Mouse (Mus musculus) liver, postnatal 0 days (tissue): ENCODE measurements at regions not wholly inside any gene's neighbourhood (a gene's known extent, or its start where the extent isn't known, plus 50 kb on each side); places are given as distances from the start of the nearest gene placed in this dataset.

Source experiments
- ATAC-seq: fragments of 200-750 bp; cut with Nextera tagmentation; 2 replicates; pipeline ENCODE4 v1.8.0; 2017; ENCODE audit warnings: mild to moderate bottlenecking, moderate library complexity
- DNase-seq: peaks from one replicate; pipeline ENCODE4 v3.0.0-alpha.2; 2016
- H3K27ac ChIP-seq: fragments of 300-500 bp; sonication (generic); 2 replicates; pipeline ENCODE4 v1.5.1; 2014; ENCODE audit warnings: antibody characterized with exemption, moderate library complexity, mild to moderate bottlenecking, low read depth
- H3K27me3 ChIP-seq: fragments of 300-500 bp; sonication (generic); 2 replicates; pipeline ENCODE4 v1.6.1; 2014; ENCODE audit warnings: low read length, control low read depth, mixed read lengths; ENCODE audit not compliant: insufficient read depth
- H3K36me3 ChIP-seq: fragments of 300-500 bp; sonication (generic); replicated peaks from 2 replicates; pipeline ENCODE4 v1.6.1; 2014; ENCODE audit warnings: mild to moderate bottlenecking, control low read depth, low read length, moderate library complexity, mixed read lengths; ENCODE audit not compliant: insufficient read depth
- H3K4me1 ChIP-seq: fragments of 300-500 bp; sonication (generic); 2 replicates; pipeline ENCODE4 v1.6.1; 2014; ENCODE audit warnings: antibody characterized with exemption, mild to moderate bottlenecking, control low read depth; ENCODE audit not compliant: insufficient read depth
- H3K4me2 ChIP-seq: fragments of 300-500 bp; sonication (generic); 2 replicates; pipeline ENCODE4 v1.6.1; 2014; ENCODE audit warnings: low read depth, mild to moderate bottlenecking, low read length, moderate library complexity, mixed read lengths
- H3K4me3 ChIP-seq: fragments of 300-500 bp; sonication (generic); 2 replicates; pipeline ENCODE4 v1.5.1; 2014; ENCODE audit warnings: low read depth, low read length
- H3K9ac ChIP-seq: fragments of 300-500 bp; sonication (generic); replicated peaks from 2 replicates; pipeline ENCODE4 v1.6.1; 2014; ENCODE audit warnings: mild to moderate bottlenecking, moderate library complexity
- H3K9me3 ChIP-seq: fragments of 300-500 bp; sonication (generic); 2 replicates; pipeline ENCODE4 v1.6.1; 2016; ENCODE audit warnings: mild to moderate bottlenecking, control low read depth, low read length, mixed read lengths
- CTCF ChIP-seq: sonication (generic); IDR thresholded peaks from 2 replicates; pipeline ENCODE4 v1.5.1; 2016; ENCODE audit warnings: antibody characterized with exemption, low read depth
- EP300 ChIP-seq: IDR thresholded peaks from 2 replicates; pipeline ENCODE4 v1.6.1; 2016; ENCODE audit warnings: antibody characterized with exemption, low read depth, mild to moderate bottlenecking
- WGBS: fragments of 180-500 bp; shearing (Covaris S2); extraction: QIAGEN DNeasy Blood & Tissue Kit; methylation state at CpG from one replicate; pipeline ENCODE4 v1.1.7; 2014; ENCODE audit not compliant: insufficient replicate concordance; 5-methylcytosine and 5-hydroxymethylcytosine counted together

DNA sequence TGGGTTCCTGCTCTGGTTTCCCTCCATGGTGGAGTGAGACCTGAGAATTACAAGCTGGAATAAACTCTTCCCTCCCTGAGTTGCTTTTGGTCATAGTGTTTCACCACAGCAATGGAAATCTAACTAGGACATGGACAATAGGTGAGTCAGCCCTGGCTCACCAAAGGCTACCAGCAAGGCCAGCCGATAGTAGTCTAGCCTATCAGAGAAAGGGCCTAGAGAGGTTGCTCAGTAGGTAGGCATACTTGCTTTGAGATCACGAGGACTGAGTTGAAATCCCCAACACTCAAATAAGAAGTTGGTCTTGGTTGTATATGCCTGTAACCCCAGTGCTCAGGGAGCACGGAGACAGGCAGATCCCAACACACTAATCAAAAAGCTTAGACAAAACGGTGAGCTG, 66.0 kb downstream of the Cryaa start:
- no peak overlapping the region for H3K4me3 ChIP-seq
- ATAC-seq: no peak
- WGBS: 70% methylated on average over 4 of the region's 4 CpGs

DNA sequence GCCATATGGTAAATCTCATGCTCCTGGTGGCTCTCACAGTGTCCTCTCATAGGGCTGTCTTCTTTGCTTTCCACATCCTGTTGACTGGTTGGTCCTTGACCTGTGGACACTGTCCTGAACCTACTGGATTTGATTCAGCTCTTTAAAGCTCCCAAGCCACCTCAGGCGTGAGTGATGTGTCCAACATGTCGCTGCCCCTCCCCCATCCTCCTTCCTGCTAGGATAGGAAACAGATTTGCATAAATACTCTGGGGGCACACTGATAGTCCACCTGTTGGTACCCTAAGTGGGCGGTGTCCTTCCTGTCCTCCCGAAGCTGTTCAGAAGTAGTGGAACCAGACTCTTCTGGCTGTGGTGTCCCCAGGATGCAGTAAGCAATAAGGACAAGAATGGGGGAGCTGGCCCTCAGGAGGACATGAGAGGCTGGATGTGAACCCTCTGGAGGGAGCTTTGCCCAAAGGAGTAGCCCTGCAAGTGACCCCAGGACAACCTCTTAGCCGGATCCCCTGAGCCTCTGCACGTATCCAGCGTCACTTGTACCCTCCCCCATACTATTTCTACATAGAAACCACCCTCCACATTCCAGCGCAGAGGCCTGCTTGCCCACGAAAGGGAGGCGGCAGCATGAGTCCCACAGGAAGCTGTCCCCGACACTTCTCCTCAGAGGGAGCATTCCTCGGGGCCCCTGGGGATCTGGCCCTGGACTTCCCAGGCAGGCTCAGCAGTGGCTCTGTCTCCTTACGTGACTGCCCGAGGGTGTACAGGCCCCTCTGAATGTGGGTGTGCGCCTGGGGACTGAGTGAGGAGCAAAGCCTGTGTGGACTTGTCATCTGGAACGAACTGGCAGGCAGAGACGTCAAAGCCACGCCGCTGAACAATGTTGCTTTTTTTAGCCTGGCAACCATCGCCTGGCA, 68.8 kb downstream of the Cryaa start:
- Histone ChIP-seq H3K4me1 (peaks cover 35% of the 10 kb centered on the region), H3K4me3 (no peak overlapping the region), H3K27me3 (no peaks in the 10 kb centered on the region), H3K27ac (peak overlapping the region; percentile 68), H3K9me3 (no peaks in the 10 kb centered on the region), H3K4me2 (no peak overlapping the region; the same call in 1 of the 2 replicates), H3K36me3 (no peaks in the 10 kb centered on the region), H3K9ac (no peak overlapping the region)
- DNase-seq (peak; percentile 67), ATAC-seq (peak; percentile 55)
- TF ChIP-seq CTCF (no peak), EP300 (no peak)
- WGBS: 20% methylated on average over 20 of the region's 20 CpGs

More for the DNA sequence above, 66.0 kb downstream of the Cryaa start:
- Histone ChIP-seq H3K9me3 (no peaks in the 10 kb centered on the region), H3K4me1 (peaks cover 38% of the 10 kb centered on the region), H3K4me2 (no peak overlapping the region), H3K27me3 (no peaks in the 10 kb centered on the region), H3K27ac (no peak overlapping the region), H3K36me3 (no peaks in the 10 kb centered on the region), H3K9ac (no peak overlapping the region)
- DNase-seq: no peak
- TF ChIP-seq CTCF (no peak), EP300 (no peak)

DNA sequence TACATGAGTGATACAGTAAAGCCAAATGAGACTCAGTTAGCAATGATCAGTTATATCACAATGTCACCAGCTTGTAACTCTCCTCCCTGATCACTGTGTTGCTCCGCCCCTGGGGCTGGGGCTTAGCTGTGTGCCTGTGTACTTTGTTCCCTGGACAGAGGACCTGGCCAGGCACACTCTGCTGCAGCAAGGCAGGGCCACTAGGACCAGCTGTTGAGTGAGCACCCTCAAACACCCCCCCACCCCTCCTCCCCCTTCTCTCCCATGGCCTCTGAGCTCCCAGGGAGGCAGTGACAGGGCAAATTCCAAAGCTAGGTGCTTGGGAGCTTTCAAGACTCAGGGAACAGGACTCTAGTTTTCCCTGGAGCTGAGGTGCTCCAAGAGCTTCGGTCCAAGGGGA, 70.0 kb downstream of the Cryaa start:
- Histone ChIP-seq H3K4me3 (no peak overlapping the region), H3K9me3 (no peaks in the 10 kb centered on the region), H3K27me3 (no peaks in the 10 kb centered on the region), H3K27ac (peak overlapping the region; percentile 68), H3K9ac (no peak overlapping the region), H3K4me2 (no peak overlapping the region), H3K4me1 (peaks cover 35% of the 10 kb centered on the region), H3K36me3 (no peaks in the 10 kb centered on the region)
- DNase-seq (peak; percentile 58), ATAC-seq (peak; percentile 77)
- no peak for TF ChIP-seq CTCF
- no peak for TF ChIP-seq EP300
- WGBS: 42% methylated on average over 2 of the region's 2 CpGs

DNA sequence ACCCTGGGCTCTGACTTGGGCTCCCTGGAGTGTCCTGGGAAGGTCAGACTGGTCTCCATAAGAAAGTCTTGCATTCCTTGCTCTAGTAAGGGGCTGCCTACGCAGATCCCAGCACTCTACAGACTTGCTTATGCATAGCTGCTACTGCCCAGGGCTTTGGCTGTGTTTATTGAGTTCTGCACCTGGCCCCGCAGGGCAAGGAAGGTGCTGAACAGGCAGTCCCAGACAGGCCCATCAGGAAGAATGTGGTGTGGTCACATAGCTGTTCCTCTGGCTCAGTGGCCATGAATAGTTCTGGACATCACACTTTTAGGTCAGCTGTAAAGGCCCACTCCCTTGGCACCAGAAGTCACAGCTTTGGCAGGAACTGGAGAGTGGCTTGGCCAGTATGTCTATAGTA, 70.6 kb downstream of the Cryaa start:
- 77% methylated on average over 2 of the region's 2 CpGs for WGBS
- Histone ChIP-seq H3K27me3 (no peaks in the 10 kb centered on the region), H3K9ac (no peak overlapping the region), H3K36me3 (no peaks in the 10 kb centered on the region), H3K9me3 (no peaks in the 10 kb centered on the region), H3K27ac (peak overlapping the region; percentile 68), H3K4me1 (peaks cover 35% of the 10 kb centered on the region), H3K4me3 (no peak overlapping the region), H3K4me2 (no peak overlapping the region)
- TF ChIP-seq CTCF (no peak), EP300 (no peak)
- no peak for DNase-seq
- ATAC-seq: no peak

DNA sequence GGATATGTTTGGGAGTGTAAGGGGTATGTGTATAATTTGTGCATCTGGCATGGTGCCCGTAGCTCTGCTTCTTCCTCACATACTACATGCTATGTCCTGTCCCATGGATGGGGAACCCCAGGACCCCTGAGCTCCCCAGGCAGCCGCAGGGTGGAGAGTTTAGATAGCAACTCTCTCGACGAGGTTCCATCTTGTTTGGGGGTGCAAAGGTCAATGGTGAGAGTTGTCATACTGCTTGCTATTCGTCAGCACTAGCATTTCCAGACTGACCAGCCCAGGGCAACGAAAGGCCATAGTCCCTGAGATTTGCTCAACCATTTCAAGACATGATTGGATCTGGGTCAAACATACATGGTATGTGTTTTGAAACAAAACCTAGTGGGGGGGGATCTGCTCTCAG, 71.4 kb downstream of the Cryaa start:
- no peaks in the 10 kb centered on the region for H3K36me3 ChIP-seq
- H3K27ac ChIP-seq: no peak overlapping the region
- 50% methylated on average over 6 of the region's 6 CpGs for whole genome bisulfite sequencing
- no peaks in the 10 kb centered on the region for H3K9me3 ChIP-seq
- H3K4me1 ChIP-seq: peaks cover 40% of the 10 kb centered on the region
- no peak overlapping the region for H3K9ac ChIP-seq
- H3K4me3 ChIP-seq: no peak overlapping the region
- DNase-seq (no peak), ATAC-seq (no peak)
- H3K27me3 ChIP-seq: no peaks in the 10 kb centered on the region
- no peak overlapping the region for H3K4me2 ChIP-seq
- TF ChIP-seq EP300: no peak
- no peak for TF ChIP-seq CTCF

DNA sequence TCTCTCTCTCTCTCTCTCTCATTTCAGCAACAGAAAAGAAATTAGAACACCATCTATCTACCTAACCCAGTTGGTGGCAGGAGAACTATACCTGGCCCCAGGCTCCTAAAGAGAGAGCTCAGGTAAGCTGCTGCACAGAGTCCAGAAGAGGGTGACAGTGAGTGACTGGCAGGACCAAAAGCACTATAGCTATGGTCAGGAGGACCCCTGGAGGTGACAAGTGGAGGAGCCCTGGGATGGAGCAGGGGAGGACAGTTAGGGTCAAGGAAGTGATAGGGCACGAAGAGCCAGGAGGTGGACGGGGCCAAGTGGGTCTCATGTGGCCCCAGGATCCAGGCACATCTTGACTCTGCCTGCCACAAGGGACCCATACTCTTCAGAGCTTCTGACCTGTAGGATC, 73.7 kb downstream of the Cryaa start:
- peak; percentile 37 for DNase-seq
- WGBS: 58% methylated on average over 2 of the region's 2 CpGs

More for the DNA sequence above, 73.7 kb downstream of the Cryaa start:
- peaks cover 36% of the 10 kb centered on the region for H3K4me1 ChIP-seq
- no peak overlapping the region for H3K27ac ChIP-seq
- H3K9me3 ChIP-seq: no peaks in the 10 kb centered on the region
- ATAC-seq: 0 out of 2 replicates have a peak, but pooled peaks have one; percentile 20
- H3K36me3 ChIP-seq: no peaks in the 10 kb centered on the region
- no peak overlapping the region for H3K4me2 ChIP-seq
- no peak overlapping the region for H3K9ac ChIP-seq
- TF ChIP-seq EP300: no peak
- TF ChIP-seq CTCF: peak; percentile 83
- H3K4me3 ChIP-seq: no peak overlapping the region
- no peaks in the 10 kb centered on the region for H3K27me3 ChIP-seq
